Mouse (Mus musculus) intestine, embryonic 15.5 days (tissue): ENCODE data around the gene Rnf217. TPM values are rescaled to one million over a fixed set of nuclear protein-coding genes. Genes with fewer than 3 reads are reported as not detected.
A peak's percentile ranks its signal among the peaks of the same experiment; 100 is the strongest.

Experiments used
- ATAC-seq: fragments of 200-750 bp; cut with Nextera tagmentation; 2 replicates; pipeline ENCODE4 v1.8.0; 2017; ENCODE audit warnings: moderate TSS enrichment, moderate library complexity
- H3K27ac ChIP-seq: fragments of 300-500 bp; sonication (generic); 2 replicates; pipeline ENCODE4 v1.5.1; 2015; ENCODE audit warnings: mild to moderate bottlenecking, inconsistent platforms
- H3K27me3 ChIP-seq: fragments of 300-500 bp; sonication (generic); replicated peaks from 2 replicates; pipeline ENCODE4 v1.6.1; 2015; ENCODE audit warnings: inconsistent platforms
- H3K36me3 ChIP-seq: fragments of 300-500 bp; sonication (generic); 2 replicates; pipeline ENCODE4 v1.6.1; 2015; ENCODE audit warnings: inconsistent platforms
- H3K4me1 ChIP-seq: fragments of 300-500 bp; sonication (generic); replicated peaks from 2 replicates; pipeline ENCODE4 v1.6.1; 2015; ENCODE audit warnings: inconsistent platforms
- H3K4me2 ChIP-seq: fragments of 300-500 bp; sonication (generic); replicated peaks from 2 replicates; pipeline ENCODE4 v1.6.1; 2015; ENCODE audit warnings: mild to moderate bottlenecking, inconsistent platforms
- H3K4me3 ChIP-seq: fragments of 300-500 bp; sonication (generic); replicated peaks from 2 replicates; pipeline ENCODE4 v1.5.1; 2015; ENCODE audit warnings: inconsistent platforms
- H3K9ac ChIP-seq: fragments of 300-500 bp; sonication (generic); 2 replicates; pipeline ENCODE4 v1.6.1; 2015; ENCODE audit warnings: inconsistent platforms
- H3K9me3 ChIP-seq: fragments of 300-500 bp; sonication (generic); 2 replicates; pipeline ENCODE4 v1.6.1; 2016; ENCODE audit warnings: inconsistent platforms
- WGBS: fragments of 180-500 bp; shearing (Covaris S2); methylation state at CpG from one replicate; pipeline ENCODE4 v1.1.7; 2015; 5-methylcytosine and 5-hydroxymethylcytosine counted together
- polyA plus RNA-seq: library from polyadenylated mRNA; unstranded; fragments of >200 nt; fragmentation: Nextera tagmentation; extraction: Ambion mirVana; gene quantifications from 2 replicates; pipeline ENCODE4 v1.2.1, GENCODE M21; 2015

Rnf217 gene
- 1.5 TPM in 2 replicates for polyA plus RNA-seq

GRCm38 (mm10) chr10:31609066-31609961, at the start of gene Rnf217:
TSS of gene Rnf217 (minus strand) at chr10:31609184.
- Histone ChIP-seq H3K4me3 (peak within 1 kb of the TSS; percentile 88), H3K27ac (peak within 1 kb of the TSS; percentile 87), H3K4me2 (peak within 1 kb of the TSS; percentile 82), H3K9ac (peak within 1 kb of the TSS; percentile 98), H3K4me1 (peaks cover 10% of the 10 kb centered on the region; the same call in 1 of the 2 replicates), H3K36me3 (no peaks in the 10 kb centered on the region), H3K27me3 (no peaks in the 10 kb centered on the region), H3K9me3 (no peaks in the 10 kb centered on the region)
- peak; percentile 85 for ATAC-seq
- WGBS, result under 1% methylated on average over 83 of the region's 106 CpGs

GRCm38 (mm10) chr10:31647270-31647669, 38.3 kb upstream of the Rnf217 start:
- no peaks in the 10 kb centered on the region for H3K36me3 ChIP-seq
- WGBS, result 75% methylated on average over 3 of the region's 3 CpGs
- ATAC-seq, result no peak

GRCm38 (mm10) chr10:31646083-31646482, 37.1 kb upstream of the Rnf217 start:
- 59% methylated on average over 1 of the region's 1 CpGs for WGBS
- Histone ChIP-seq H3K4me3 (no peak overlapping the region), H3K4me1 (no peaks in the 10 kb centered on the region), H3K9me3 (no peaks in the 10 kb centered on the region), H3K9ac (no peak overlapping the region), H3K36me3 (no peaks in the 10 kb centered on the region), H3K4me2 (no peak overlapping the region), H3K27ac (no peak overlapping the region), H3K27me3 (no peaks in the 10 kb centered on the region)
- ATAC-seq, result no peak

More at GRCm38 (mm10) chr10:31647270-31647669, 38.3 kb upstream of the Rnf217 start:
- no peaks in the 10 kb centered on the region for H3K27me3 ChIP-seq
- H3K9ac ChIP-seq, result no peak overlapping the region
- no peak overlapping the region for H3K27ac ChIP-seq
- H3K4me3 ChIP-seq, result no peak overlapping the region
- H3K9me3 ChIP-seq, result no peaks in the 10 kb centered on the region
- H3K4me2 ChIP-seq, result no peak overlapping the region
- no peaks in the 10 kb centered on the region for H3K4me1 ChIP-seq

GRCm38 (mm10) chr10:31635098-31635497, 26.1 kb upstream of the Rnf217 start:
- Histone ChIP-seq H3K4me1 (no peaks in the 10 kb centered on the region), H3K9ac (no peak overlapping the region), H3K27me3 (no peaks in the 10 kb centered on the region), H3K4me3 (no peak overlapping the region), H3K4me2 (no peak overlapping the region), H3K36me3 (no peaks in the 10 kb centered on the region), H3K9me3 (no peaks in the 10 kb centered on the region), H3K27ac (no peak overlapping the region)
- WGBS, result 90% methylated on average over 3 of the region's 3 CpGs
- ATAC-seq, result no peak

- Histone ChIP-seq H3K4me3 (no peak overlapping the region), H3K9me3 (no peaks in the 10 kb centered on the region), H3K9ac (no peak overlapping the region), H3K36me3 (no peaks in the 10 kb centered on the region), H3K27ac (no peak overlapping the region), H3K4me1 (no peaks in the 10 kb centered on the region), H3K27me3 (no peaks in the 10 kb centered on the region), H3K4me2 (no peak overlapping the region)
- WGBS, result 75% methylated on average over 1 of the region's 1 CpGs
- ATAC-seq, result no peak
Observed at GRCm38 (mm10) chr10:31632005-31632404, 23.0 kb upstream of the Rnf217 start.

- ATAC-seq, result no peak
- no peak overlapping the region for H3K27ac ChIP-seq
- WGBS, result 67% methylated on average over 2 of the region's 2 CpGs
- no peak overlapping the region for H3K4me2 ChIP-seq
- H3K36me3 ChIP-seq, result no peaks in the 10 kb centered on the region
- no peaks in the 10 kb centered on the region for H3K27me3 ChIP-seq
- H3K4me3 ChIP-seq, result no peak overlapping the region
- no peaks in the 10 kb centered on the region for H3K4me1 ChIP-seq
- no peak overlapping the region for H3K9ac ChIP-seq
- H3K9me3 ChIP-seq, result no peaks in the 10 kb centered on the region
Observed at GRCm38 (mm10) chr10:31615355-31615754, 6.4 kb upstream of the Rnf217 start.

GRCm38 (mm10) chr10:31614111-31614510, 5.1 kb upstream of the Rnf217 start:
- Histone ChIP-seq H3K9ac (no peak overlapping the region), H3K27ac (no peak overlapping the region), H3K4me2 (no peak overlapping the region), H3K4me1 (no peaks in the 10 kb centered on the region), H3K4me3 (no peak overlapping the region), H3K9me3 (no peaks in the 10 kb centered on the region), H3K36me3 (no peaks in the 10 kb centered on the region), H3K27me3 (no peaks in the 10 kb centered on the region)
- 69% methylated on average over 1 of the region's 1 CpGs for WGBS
- no peak for ATAC-seq

- Histone ChIP-seq H3K27ac (peak overlapping the region; percentile 87), H3K4me3 (peak overlapping the region; percentile 88), H3K9me3 (no peaks in the 10 kb centered on the region), H3K9ac (peak overlapping the region; percentile 98), H3K36me3 (no peaks in the 10 kb centered on the region), H3K4me2 (peak overlapping the region; percentile 82), H3K27me3 (no peaks in the 10 kb centered on the region), H3K4me1 (peaks cover 10% of the 10 kb centered on the region; the same call in 1 of the 2 replicates)
- peak; percentile 52 for ATAC-seq
- under 1% methylated on average over 56 of the region's 60 CpGs for WGBS
Observed at GRCm38 (mm10) chr10:31608441-31609065, 431 bp downstream of the Rnf217 start.

GRCm38 (mm10) chr10:31606981-31607867, 1.8 kb downstream of the Rnf217 start:
- Histone ChIP-seq H3K9ac (peak overlapping the region; percentile 27), H3K4me3 (peak overlapping the region; percentile 88), H3K36me3 (no peaks in the 10 kb centered on the region), H3K27ac (peak overlapping the region; percentile 68), H3K4me2 (peak overlapping the region; percentile 82), H3K4me1 (peaks cover 10% of the 10 kb centered on the region; the same call in 1 of the 2 replicates), H3K9me3 (no peaks in the 10 kb centered on the region), H3K27me3 (no peaks in the 10 kb centered on the region)
- WGBS, result 8% methylated on average over 11 of the region's 11 CpGs
- ATAC-seq, result no peak

GRCm38 (mm10) chr10:31603855-31604254, 5.1 kb downstream of the Rnf217 start:
- Histone ChIP-seq H3K36me3 (no peaks in the 10 kb centered on the region), H3K4me2 (no peak overlapping the region), H3K4me1 (peaks cover 10% of the 10 kb centered on the region; the same call in 1 of the 2 replicates), H3K4me3 (no peak overlapping the region), H3K27ac (no peak overlapping the region), H3K9me3 (no peaks in the 10 kb centered on the region), H3K27me3 (no peaks in the 10 kb centered on the region), H3K9ac (no peak overlapping the region)
- WGBS, result 84% methylated on average over 4 of the region's 4 CpGs
- no peak for ATAC-seq

GRCm38 (mm10) chr10:31600116-31600515, 8.9 kb downstream of the Rnf217 start:
- no peak overlapping the region for H3K4me3 ChIP-seq
- WGBS, result 88% methylated on average over 6 of the region's 6 CpGs
- ATAC-seq, result no peak

GRCm38 (mm10) chr10:31597886-31598285, 11.1 kb downstream of the Rnf217 start:
- no peaks in the 10 kb centered on the region for H3K9me3 ChIP-seq
- H3K9ac ChIP-seq, result no peak overlapping the region
- ATAC-seq, result no peak
- H3K4me3 ChIP-seq, result no peak overlapping the region
- H3K4me2 ChIP-seq, result no peak overlapping the region
- no peaks in the 10 kb centered on the region for H3K36me3 ChIP-seq
- peaks cover 9% of the 10 kb centered on the region for H3K4me1 ChIP-seq
- WGBS, result 90% methylated on average over 2 of the region's 2 CpGs
- no peak overlapping the region for H3K27ac ChIP-seq
- H3K27me3 ChIP-seq, result no peaks in the 10 kb centered on the region

More at GRCm38 (mm10) chr10:31600116-31600515, 8.9 kb downstream of the Rnf217 start:
- Histone ChIP-seq H3K27ac (no peak overlapping the region), H3K9me3 (no peaks in the 10 kb centered on the region), H3K4me1 (no peaks in the 10 kb centered on the region), H3K27me3 (no peaks in the 10 kb centered on the region), H3K4me2 (no peak overlapping the region), H3K9ac (no peak overlapping the region), H3K36me3 (no peaks in the 10 kb centered on the region)
